Mouse (Mus musculus) hindbrain, embryonic 11.5 days (tissue): ENCODE data around the gene Medag. TPM values are rescaled to one million over a fixed set of nuclear protein-coding genes. Genes with fewer than 3 reads are reported as not detected.

Experiments
- ATAC-seq: fragments of 200-750 bp; cut with Nextera tagmentation; 2 replicates; pipeline ENCODE4 v1.8.0; 2017; ENCODE audit warnings: mild to moderate bottlenecking, moderate TSS enrichment, moderate library complexity; ENCODE audit not compliant: low FRiP score
- DNase-seq: peaks from one replicate; pipeline ENCODE4 v3.0.0-alpha.2; 2015; ENCODE audit warnings: low spot score
- H3K27ac ChIP-seq: fragments of 300-500 bp; sonication (generic); 2 replicates; pipeline ENCODE4 v1.5.1; 2014; ENCODE audit warnings: mild to moderate bottlenecking, low read depth, low read length
- H3K27me3 ChIP-seq: fragments of 300-500 bp; sonication (generic); 2 replicates; pipeline ENCODE4 v1.6.1; 2014; ENCODE audit warnings: mild to moderate bottlenecking, low read length, moderate library complexity, mixed read lengths; ENCODE audit not compliant: control insufficient read depth, insufficient read depth
- H3K36me3 ChIP-seq: fragments of 300-500 bp; sonication (generic); 2 replicates; pipeline ENCODE4 v1.6.1; 2014; ENCODE audit warnings: mild to moderate bottlenecking, low read length, moderate library complexity, mixed read lengths; ENCODE audit not compliant: control insufficient read depth, insufficient read depth
- H3K4me1 ChIP-seq: fragments of 300-500 bp; sonication (generic); replicated peaks from 2 replicates; pipeline ENCODE4 v1.6.1; 2014; ENCODE audit warnings: low read length, mixed read lengths; ENCODE audit not compliant: control insufficient read depth, insufficient read depth
- H3K4me2 ChIP-seq: fragments of 300-500 bp; sonication (generic); replicated peaks from 2 replicates; pipeline ENCODE4 v1.6.1; 2014; ENCODE audit warnings: mild to moderate bottlenecking, low read depth, low read length
- H3K4me3 ChIP-seq: fragments of 300-500 bp; sonication (generic); 2 replicates; pipeline ENCODE4 v1.5.1; 2014; ENCODE audit warnings: low read depth, low read length
- H3K9ac ChIP-seq: fragments of 300-500 bp; sonication (generic); 2 replicates; pipeline ENCODE4 v1.6.1; 2014; ENCODE audit warnings: low read depth, low read length
- H3K9me3 ChIP-seq: fragments of 300-500 bp; sonication (generic); 2 replicates; pipeline ENCODE4 v1.6.1; 2016; ENCODE audit warnings: low read length; ENCODE audit not compliant: control insufficient read depth
- WGBS: fragments of 180-500 bp; shearing (Covaris S2); extraction: QIAGEN DNeasy Blood & Tissue Kit; methylation state at CpG from one replicate; pipeline ENCODE4 v1.1.7; 2014; 5-methylcytosine and 5-hydroxymethylcytosine counted together
- polyA plus RNA-seq: library from polyadenylated mRNA; unstranded; fragments of >200 nt; fragmentation: Nextera tagmentation; extraction: Ambion mirVana; gene quantifications from 2 replicates; pipeline ENCODE4 v1.2.1, GENCODE M21; 2014

Medag gene
- polyA plus RNA-seq, 1 experiment from 2014 or later, result 0.25 TPM

DNA sequence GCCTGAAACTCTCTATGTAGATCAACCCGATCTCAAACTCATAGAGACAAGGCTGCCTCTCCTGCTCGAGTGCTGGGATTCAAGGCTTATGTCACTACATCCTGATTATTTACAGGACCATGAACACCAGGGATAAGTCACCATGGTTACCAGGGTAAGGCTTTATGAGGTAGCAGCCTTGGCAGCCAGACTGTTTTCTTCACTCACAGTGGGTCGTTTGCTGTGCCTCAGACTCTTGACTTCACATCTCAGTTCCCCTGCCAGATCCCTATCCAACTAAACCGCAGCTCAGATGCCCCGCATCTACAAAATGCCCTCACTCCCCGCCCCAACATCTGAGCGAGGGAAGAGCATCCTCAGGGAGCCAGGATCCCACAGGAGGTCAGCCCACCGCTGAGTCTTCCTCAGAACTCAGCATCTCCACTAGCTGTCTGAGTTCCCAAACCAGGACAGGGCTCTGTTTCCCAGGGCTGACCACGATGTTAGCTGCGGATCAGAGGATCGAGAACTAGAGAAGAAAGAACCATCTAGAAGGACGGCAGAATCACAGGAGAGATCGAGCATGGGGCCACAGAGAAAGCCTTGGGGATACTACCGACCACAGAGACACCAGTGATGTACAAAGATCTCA is 30.2 kb downstream of the Medag start:
- 63% methylated on average over 14 of the region's 14 CpGs for WGBS
- ATAC-seq, result no peak

DNA sequence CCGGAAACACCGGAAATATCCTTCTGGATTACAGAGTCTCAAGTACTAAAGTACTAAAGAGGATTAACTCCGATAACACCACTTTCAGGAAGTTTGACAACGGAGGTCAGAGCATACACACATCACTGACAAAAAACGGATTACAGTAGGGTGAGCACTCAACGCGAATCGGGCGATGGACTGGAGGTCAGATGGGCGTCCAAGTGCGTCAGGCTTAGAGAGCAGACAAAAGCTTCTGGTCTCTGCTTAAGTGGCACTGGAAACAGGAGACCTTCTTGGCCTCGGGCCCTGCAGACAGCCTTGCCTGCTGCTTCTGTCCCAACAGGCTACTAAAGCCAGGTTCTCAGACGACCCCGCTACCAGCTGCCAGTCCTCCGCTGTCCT is 30.7 kb downstream of the Medag start:
- Histone ChIP-seq H3K4me2 (no peak overlapping the region), H3K4me1 (peaks cover 7% of the 10 kb centered on the region; the same call in 1 of the 2 replicates), H3K36me3 (no peaks in the 10 kb centered on the region), H3K9me3 (no peaks in the 10 kb centered on the region), H3K4me3 (no peak overlapping the region), H3K27me3 (no peaks in the 10 kb centered on the region), H3K9ac (no peak overlapping the region), H3K27ac (no peak overlapping the region)
- WGBS, result 83% methylated on average over 15 of the region's 15 CpGs
- DNase-seq (no peak), ATAC-seq (no peak)

More for the DNA sequence above, 30.2 kb downstream of the Medag start:
- Histone ChIP-seq H3K4me1 (peaks cover 7% of the 10 kb centered on the region; the same call in 1 of the 2 replicates), H3K9me3 (no peaks in the 10 kb centered on the region), H3K9ac (no peak overlapping the region), H3K27me3 (no peaks in the 10 kb centered on the region), H3K27ac (no peak overlapping the region), H3K4me2 (no peak overlapping the region), H3K4me3 (no peak overlapping the region), H3K36me3 (no peaks in the 10 kb centered on the region)
- DNase-seq, result no peak

DNA sequence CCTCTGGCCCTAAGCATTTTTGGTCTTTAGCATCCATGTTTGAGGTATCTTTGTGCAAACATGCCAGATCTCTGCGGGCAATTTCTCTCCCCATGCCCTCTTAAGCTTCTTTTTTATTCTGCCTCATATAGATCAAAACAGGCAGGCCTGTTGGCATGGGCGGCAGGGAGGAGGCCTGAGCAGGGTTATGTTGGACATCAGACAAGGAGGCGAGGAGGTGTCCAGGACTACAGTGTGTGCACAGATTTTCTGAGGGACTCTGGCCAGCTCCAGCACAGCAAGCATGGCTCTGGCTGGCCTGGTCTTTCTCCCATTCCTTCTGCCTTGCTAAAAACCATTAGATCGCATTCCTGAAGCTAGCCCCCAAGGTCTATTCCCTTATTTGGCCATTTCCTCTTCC is 32.9 kb downstream of the Medag start:
- Histone ChIP-seq H3K9me3 (no peaks in the 10 kb centered on the region), H3K36me3 (no peaks in the 10 kb centered on the region), H3K27me3 (no peaks in the 10 kb centered on the region), H3K9ac (no peak overlapping the region), H3K4me3 (no peak overlapping the region), H3K4me2 (no peak overlapping the region), H3K4me1 (peaks cover 3% of the 10 kb centered on the region; the same call in 1 of the 2 replicates), H3K27ac (no peak overlapping the region)
- no peak for ATAC-seq
- WGBS, result 93% methylated on average over 4 of the region's 4 CpGs
- no peak for DNase-seq

DNA sequence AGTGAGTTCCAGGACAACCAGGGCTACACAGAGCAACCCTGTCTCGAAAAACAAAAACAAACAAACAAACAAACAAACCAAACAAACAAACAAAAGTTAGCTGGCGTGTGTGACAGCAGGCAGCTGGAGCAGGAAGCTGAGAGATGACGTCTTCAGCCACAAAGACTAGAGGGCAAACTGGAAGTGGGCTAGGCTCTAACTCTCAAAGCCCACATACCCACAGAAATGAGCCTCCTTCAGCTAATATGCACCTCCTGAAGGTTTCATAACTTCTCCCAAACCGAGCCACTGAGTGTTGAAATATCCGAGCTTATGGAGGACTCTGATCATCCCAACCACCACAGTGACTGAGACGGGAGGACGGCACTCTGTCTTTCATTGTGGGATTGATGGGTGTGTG is 34.9 kb downstream of the Medag start:
- H3K27ac ChIP-seq, result no peak overlapping the region
- 88% methylated on average over 7 of the region's 7 CpGs for WGBS
- no peak overlapping the region for H3K9ac ChIP-seq
- no peaks in the 10 kb centered on the region for H3K27me3 ChIP-seq
- H3K4me3 ChIP-seq, result no peak overlapping the region
- no peaks in the 10 kb centered on the region for H3K9me3 ChIP-seq
- DNase-seq, result no peak
- no peaks in the 10 kb centered on the region for H3K36me3 ChIP-seq
- no peaks in the 10 kb centered on the region for H3K4me1 ChIP-seq
- no peak for ATAC-seq
- no peak overlapping the region for H3K4me2 ChIP-seq

DNA sequence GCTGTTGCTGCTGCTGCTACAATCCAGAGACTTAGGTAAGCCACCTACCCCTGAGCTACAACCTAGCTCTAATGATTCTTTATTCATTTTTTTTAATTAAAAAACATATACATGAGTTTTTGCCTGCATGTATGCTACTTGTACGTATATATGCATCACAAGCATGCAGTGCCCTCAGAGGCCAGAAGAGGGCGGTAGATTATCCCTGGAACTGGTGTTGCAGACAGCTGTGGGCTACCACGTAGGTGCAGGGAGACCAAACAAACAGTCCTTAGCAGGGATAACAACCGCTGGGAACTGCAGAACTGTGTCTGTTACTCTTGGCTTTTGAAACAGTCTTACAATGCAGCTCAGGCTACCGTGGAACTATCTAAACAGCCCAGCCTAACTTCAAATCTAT is 36.2 kb downstream of the Medag start:
- DNase-seq (peak; percentile 40), ATAC-seq (no peak)
- H3K9ac ChIP-seq, result no peak overlapping the region
- H3K4me2 ChIP-seq, result no peak overlapping the region
- no peaks in the 10 kb centered on the region for H3K4me1 ChIP-seq
- WGBS, result 75% methylated on average over 5 of the region's 5 CpGs
- H3K36me3 ChIP-seq, result no peaks in the 10 kb centered on the region
- no peaks in the 10 kb centered on the region for H3K9me3 ChIP-seq
- no peaks in the 10 kb centered on the region for H3K27me3 ChIP-seq
- H3K4me3 ChIP-seq, result no peak overlapping the region
- no peak overlapping the region for H3K27ac ChIP-seq

DNA sequence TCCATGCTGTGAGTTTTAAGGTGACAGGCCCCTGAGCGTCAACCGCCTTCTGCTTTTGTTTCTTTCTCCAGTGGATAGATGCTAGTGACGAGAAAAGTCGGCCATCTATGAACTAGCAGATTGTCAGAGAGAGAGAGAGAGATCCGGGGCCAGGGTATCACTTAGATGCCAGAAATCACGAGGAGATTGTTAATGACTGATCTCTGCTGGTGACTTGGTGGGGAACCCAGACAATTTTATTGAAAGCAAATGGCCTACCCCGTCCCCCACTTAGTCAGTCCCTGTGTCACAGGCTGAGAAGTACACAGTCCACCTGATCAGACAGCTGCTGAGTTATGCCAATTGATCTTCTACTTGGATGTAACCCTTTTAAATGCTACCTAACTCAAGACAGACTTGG is 37.9 kb downstream of the Medag start:
- Histone ChIP-seq H3K4me3 (no peak overlapping the region), H3K27ac (no peak overlapping the region), H3K4me1 (no peaks in the 10 kb centered on the region), H3K4me2 (no peak overlapping the region), H3K36me3 (no peaks in the 10 kb centered on the region), H3K9ac (no peak overlapping the region), H3K27me3 (no peaks in the 10 kb centered on the region), H3K9me3 (no peaks in the 10 kb centered on the region)
- DNase-seq (no peak), ATAC-seq (no peak)
- WGBS, result 84% methylated on average over 7 of the region's 7 CpGs

DNA sequence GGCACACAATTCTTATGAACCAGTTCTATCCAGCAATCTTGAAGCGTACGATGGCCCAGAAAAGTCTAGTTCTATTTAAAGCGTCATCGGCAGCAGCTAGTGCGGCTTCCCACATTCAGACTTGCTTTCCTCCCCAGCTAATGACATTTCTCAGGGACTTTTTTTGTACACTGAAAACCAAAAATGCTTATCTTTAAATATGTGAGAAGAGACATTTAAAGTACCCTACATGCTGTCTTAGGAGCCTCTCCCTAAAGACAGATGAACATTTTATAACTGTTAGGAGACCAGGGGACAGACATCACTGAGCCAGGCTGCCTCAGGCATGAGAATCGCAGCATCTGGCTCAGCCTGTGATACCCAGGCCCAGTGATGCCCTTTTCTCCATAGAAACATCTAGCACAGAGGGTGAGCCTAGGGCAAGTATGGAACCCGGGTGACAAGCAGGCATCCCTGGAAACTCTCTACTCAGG is 39.7 kb downstream of the Medag start:
- Histone ChIP-seq H3K27me3 (no peaks in the 10 kb centered on the region), H3K4me3 (no peak overlapping the region), H3K4me2 (no peak overlapping the region), H3K27ac (no peak overlapping the region), H3K9me3 (no peaks in the 10 kb centered on the region), H3K4me1 (no peaks in the 10 kb centered on the region), H3K36me3 (no peaks in the 10 kb centered on the region), H3K9ac (no peak overlapping the region)
- WGBS, result 88% methylated on average over 7 of the region's 7 CpGs
- ATAC-seq (no peak), DNase-seq (no peak)

DNA sequence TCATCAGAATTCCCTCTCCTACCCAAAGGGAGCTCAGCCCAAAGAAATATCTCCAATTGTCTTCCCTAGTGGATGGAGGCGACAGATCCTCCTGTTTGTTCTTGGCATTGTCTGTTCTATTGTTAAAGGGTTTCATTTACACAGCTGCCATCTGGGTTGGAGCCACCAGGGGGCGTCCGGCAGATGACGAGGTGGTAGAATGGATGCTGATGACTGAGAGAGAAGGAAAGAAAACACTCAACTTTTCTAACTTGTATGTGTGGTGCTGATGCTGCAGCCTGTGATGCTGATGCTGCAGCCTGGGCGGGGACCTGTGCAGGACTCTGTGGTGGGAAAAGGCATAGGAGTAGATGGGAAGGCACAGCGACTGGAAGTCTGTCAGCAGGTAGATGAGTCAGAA is 42.7 kb downstream of the Medag start:
- ATAC-seq, result no peak
- no peak overlapping the region for H3K9ac ChIP-seq
- WGBS, result 28% methylated on average over 6 of the region's 6 CpGs

DNA sequence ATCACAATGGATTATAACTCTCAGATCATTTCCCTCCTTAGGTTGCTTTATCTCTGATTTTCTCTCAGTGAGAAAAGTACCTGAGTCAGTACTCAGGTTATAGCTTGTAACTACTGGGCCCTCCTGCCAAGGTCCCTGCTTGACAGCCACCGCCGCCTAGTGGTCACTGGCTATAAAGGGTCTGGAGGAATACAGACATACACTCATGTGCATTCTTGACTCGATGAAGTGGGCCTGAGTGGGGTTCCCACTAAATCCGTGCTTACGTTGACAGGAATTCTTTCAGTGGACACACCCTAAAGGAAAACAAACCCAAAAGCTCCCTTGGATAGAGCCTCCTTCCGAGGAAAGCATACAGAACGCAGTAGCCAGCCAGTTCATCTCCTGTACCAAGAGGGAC is 45.0 kb downstream of the Medag start:
- DNase-seq, result no peak
- WGBS, result 89% methylated on average over 7 of the region's 7 CpGs
- H3K9ac ChIP-seq, result no peak overlapping the region
- no peak for ATAC-seq
- no peaks in the 10 kb centered on the region for H3K27me3 ChIP-seq
- no peaks in the 10 kb centered on the region for H3K4me1 ChIP-seq
- H3K4me3 ChIP-seq, result no peak overlapping the region
- no peak overlapping the region for H3K27ac ChIP-seq
- no peaks in the 10 kb centered on the region for H3K36me3 ChIP-seq
- no peaks in the 10 kb centered on the region for H3K9me3 ChIP-seq
- no peak overlapping the region for H3K4me2 ChIP-seq

More for the DNA sequence above, 42.7 kb downstream of the Medag start:
- Histone ChIP-seq H3K27ac (no peak overlapping the region), H3K9me3 (no peaks in the 10 kb centered on the region), H3K4me2 (no peak overlapping the region), H3K36me3 (no peaks in the 10 kb centered on the region), H3K4me1 (no peaks in the 10 kb centered on the region), H3K27me3 (no peaks in the 10 kb centered on the region), H3K4me3 (no peak overlapping the region)
- peak; percentile 87 for DNase-seq
